Mouse (Mus musculus): Measurements from ENCODE around the gene Aars2.

Gene Aars2

GRCm38 (mm10) chr17:45506700-45507189 lies at the start of gene Aars2:
TSS of gene Aars2 (plus strand) at chr17:45506841.
- peak; percentile 95 for DNase-seq (ENCODE audit: low spot score)

DNA sequence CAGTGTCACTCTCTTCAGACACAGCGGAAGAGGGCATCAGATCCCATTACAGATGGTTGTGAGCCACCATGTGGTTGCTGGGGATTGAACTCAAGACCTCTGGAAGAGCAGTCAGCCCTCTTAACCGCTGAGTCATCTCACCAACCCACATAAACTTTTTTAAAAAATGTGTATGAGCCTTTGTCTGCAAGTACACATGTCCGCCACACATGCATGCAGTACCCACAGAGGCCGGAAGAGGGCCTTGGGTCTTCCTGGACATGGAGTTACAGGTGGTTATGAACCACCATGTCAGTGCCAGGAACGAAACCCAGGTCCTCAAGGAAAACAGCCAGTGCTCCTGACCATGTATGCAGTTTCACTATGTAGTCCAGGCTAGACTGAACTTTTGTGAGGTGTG lies 49.2 kb upstream of the Aars2 start:
- DNase-seq (ENCODE audit: low spot score), result no peak

DNA sequence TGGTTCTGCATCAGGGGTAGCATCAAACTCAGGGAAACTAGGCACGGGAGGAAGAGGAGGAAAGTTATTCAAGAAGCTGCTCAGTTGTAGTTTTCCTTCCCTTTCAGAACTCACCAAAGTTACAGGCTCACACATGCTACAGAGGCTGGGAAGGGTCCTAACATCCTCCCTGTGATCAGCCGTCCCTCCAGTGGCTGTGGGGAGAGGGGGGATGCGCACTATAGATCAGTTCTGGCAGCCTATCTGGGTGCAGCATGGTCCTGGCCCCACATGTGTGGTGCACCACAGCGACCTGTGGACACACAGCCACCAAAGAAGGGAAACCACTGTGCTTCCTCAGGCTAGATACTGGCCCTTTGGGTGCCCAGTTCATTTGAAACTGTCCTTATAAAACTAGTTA lies 48.1 kb upstream of the Aars2 start:
- DNase-seq (ENCODE audit: low spot score), result no peak

GRCm38 (mm10) chr17:45459062-45459461 lies 47.6 kb upstream of the Aars2 start:
- no peak for DNase-seq (ENCODE audit: low spot score)

- DNase-seq (ENCODE audit: low spot score), result no peak
Measured at GRCm38 (mm10) chr17:45462506-45462905, 44.1 kb upstream of the Aars2 start.

DNA sequence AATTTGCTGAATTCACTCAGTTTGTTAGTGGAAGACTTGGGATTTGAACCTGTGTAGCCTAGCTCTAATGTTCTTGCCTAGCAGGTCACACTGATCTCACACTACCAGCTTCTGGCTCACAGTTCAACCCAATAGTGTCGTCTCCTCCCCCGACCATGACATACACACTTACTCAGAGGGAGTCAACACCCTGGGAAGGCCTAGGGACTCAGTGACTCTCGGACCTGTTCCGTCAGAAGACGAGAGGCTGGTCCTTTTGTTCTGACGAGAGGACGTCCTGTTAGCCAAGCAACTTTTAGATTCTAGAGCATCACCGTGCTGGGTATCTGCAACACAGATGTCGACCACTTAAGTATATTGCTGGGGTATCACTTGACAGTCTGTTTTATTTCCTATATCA lies 42.4 kb upstream of the Aars2 start:
- DNase-seq (ENCODE audit: low spot score), result no peak

DNA sequence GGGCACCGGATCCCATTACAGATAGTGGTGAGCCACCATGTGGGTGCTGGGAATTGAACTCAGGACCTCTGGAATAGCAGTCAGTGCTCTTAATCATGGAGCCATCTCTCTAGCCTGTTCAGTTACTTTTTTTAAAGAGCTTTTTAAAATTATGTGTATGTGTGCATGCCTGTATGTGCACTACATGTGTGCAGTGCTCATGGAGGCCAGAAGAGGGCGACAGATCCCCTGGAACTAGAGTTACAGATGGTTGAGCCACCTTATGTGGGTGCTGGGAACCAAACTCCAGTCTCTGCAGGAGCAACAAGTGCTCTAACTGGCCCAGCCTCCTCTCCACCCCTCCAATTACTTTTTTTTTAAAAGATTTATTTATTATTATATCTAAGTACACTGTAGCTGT lies 39.9 kb upstream of the Aars2 start:
- no peak for DNase-seq (ENCODE audit: low spot score)

DNA sequence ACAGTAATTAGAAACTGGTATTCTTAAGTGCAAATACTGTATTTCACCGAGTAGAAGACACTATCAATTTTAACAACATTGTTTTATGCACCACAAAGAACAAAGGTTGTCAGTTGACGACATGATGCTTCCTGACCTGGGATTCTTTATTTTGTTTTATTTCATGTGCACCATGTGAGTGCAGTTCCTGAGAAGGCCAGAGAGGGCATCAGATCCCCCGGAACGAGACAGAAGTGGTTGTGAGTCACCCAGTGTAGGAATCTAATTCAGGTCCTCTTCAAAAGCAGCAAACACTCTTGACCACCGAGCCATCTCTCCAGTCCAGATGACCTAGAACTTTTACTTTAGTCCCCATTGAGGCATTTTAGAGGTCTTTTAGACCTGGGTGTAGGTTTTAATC lies 38.3 kb upstream of the Aars2 start:
- no peak for DNase-seq (ENCODE audit: low spot score)

DNA sequence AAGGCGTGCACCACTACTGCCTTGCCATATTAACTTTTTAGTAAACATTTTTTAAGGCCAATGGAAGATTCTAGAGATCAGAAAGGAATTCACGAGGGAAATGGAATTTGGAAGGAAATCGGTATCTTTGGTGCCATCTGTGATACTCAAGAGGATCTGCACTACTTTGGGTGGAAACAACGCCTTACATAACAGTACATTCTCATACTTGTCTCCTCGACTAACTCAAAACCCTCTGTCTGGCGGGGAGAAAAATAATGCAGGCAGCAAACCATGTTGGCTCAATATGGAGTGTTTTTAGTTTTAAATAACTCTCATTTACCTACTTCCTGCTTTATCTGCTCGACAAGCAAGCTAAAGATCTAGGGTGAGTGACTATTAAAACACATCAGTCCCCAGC lies 35.9 kb upstream of the Aars2 start:
- DNase-seq (ENCODE audit: low spot score), result no peak

DNA sequence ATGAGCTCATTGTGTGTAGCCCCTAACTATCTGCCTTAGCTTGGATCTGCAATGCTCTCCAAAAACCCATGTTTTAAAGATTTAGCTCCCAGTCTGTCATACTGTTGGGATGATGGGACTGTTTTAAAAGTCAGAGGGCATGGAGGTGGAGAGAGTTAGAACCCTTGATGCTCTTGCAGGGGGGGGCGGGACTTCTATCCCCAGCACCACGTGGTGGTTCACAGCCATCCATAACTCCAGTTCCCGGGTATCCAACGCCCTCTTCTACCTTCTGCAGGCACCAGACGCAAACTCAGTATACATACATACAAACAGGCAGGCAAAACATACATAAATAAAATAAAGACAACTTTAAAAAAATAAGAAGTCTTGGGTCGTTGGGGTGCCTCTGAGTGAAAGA lies 33.0 kb upstream of the Aars2 start:
- no peak for DNase-seq (ENCODE audit: low spot score)

DNA sequence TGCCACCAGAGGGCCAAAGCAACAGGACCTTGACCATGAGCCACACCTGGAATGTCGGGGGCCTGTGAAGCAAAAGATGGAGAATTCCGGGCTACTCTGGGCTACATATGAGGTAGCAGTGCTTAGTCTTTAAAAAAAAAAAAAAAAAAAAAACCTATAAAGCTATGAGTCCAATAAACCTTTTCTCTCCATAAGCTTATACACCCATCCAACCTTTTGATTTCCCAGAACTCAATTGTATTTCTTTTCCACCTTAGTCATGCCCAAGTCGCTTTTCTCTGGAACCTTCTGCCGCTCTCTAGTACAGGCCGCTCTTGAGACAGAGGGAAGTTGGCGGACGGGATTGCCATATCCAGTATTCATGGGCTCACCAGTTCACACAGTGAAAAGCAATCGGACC lies 32.5 kb upstream of the Aars2 start:
- DNase-seq (ENCODE audit: low spot score), result no peak

DNA sequence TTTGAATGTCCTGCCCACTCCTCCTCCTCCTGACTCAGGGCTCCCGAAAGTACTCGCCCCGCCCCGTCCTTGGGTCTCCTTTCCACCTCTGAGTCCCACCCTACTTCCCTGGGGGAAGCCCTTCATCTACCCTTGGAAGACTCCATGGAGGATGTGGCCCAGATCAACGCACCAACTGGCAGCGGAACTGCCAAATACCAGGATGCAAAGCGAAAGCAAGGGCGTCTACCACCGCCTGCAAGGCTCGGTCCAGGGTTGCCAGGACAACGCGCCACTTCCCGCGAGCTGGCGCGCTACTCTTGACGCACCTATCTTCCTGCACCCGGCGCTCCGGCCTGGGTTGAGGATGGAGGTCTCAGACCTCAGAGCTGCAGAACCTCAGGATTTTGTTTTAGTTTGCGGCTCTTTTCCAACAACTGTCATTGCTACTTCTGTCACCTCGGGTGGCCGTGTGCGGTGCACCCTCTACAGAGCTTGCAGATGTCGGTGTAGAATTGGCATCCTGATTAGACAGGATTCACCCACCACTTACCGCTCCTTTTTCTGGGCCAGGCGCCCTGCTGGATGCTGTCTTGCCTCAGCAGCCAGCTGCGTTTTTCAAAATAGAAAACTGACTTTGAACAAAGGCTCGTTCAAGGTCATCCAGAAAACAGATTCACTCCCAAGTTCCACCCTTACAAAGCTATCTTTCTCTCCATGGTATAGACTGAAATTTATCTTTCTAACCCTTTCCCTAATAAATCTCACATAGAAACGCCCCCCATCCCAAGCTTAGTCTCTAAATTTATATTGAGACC lies 31.8 kb upstream of the Aars2 start, which contains the start of gene Spats1:
Gene Spats1 (minus strand): TSS at position 747 of the 797 bp plus-strand sequence.
- peak; percentile 3 for DNase-seq (ENCODE audit: low spot score)

- peak; percentile 66 for DNase-seq (ENCODE audit: low spot score)
Measured at GRCm38 (mm10) chr17:45478234-45478825, 28.3 kb upstream of the Aars2 start.

- DNase-seq (ENCODE audit: low spot score), result no peak
Measured at GRCm38 (mm10) chr17:45480429-45480828, 26.2 kb upstream of the Aars2 start.

DNA sequence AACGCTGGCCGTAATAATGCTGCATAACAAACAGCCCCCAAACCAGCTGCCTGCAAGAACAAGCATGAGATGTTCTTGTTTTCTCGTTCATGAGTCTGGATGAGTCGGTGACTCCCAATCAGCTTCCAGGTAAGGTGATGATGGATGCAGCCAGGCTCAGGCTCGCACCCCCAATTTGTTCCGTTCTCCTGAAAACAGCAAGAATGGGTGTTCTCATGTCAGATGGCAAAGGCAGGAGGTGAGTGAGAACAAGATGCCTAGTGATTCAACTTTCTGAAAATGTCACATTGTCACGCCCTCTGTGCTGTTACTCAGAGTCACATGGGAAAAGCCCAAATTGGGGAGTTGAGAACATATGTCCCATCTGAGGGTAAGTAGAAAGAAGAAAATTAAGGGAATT lies 21.1 kb upstream of the Aars2 start:
- DNase-seq (ENCODE audit: low spot score), result no peak

- no peak for DNase-seq (ENCODE audit: low spot score)
Measured at GRCm38 (mm10) chr17:45487216-45487615, 19.4 kb upstream of the Aars2 start.

DNA sequence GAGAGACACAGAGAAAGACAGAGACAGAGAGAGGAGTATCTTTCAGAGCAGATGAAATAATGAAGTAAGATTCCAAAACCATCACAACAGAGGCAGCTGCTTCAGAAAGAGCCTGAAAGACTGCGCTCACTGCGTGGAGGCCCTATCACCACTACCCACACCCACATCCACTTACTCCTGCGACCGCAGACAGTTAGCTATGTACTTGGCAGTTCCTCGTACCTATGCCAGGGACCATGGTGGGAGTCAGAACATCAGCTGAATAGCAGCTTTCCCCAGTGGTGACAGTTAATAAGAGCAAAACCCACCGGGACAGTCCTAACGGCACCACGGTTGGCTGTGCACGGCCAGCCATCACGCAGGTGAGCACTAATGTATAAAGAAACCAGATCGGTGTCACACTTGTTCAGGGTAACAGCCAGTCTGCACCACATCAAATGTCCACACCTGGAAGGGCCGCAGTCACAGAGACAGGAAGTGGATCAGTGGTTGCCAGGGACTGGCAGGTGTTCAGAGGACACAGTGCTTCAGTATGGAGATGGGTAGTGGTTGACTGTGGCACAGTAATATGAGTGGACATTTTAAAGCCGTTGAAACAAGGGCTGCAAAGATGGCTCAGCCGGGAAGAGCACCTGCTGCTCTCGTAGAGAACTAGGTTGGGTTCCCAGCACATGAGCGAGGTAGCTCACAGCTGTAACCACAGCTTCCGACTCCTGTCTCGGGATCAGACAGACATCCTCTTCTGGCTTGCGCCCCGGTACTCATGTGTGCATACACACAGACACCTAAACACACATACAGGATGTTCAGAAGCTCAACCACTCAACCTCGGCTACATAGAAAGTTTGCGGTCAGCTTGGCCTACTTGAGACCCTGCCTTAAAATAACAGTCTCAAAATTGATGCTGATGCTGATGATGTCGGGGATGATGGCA lies 18.1 kb upstream of the Aars2 start:
- DNase-seq (ENCODE audit: low spot score), result no peak

DNA sequence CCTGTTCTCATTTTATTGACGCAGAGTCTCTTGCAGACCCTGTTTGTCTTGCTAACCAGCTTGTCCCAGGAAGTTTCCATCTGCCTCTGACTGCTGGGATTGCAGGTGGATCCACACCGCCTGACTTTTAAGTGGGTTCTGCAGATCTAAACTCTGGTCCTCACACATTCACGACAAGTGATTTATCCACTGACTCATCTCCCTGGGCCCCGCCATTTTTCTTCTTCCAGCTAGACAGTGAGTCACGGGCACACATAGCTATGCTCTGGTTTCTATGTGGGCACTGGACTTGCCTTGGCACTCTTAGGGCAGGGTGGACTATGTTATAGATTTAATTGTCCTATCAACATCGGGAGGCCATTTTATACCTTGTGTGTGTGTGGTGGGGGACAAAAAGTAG lies 16.9 kb upstream of the Aars2 start:
- DNase-seq (ENCODE audit: low spot score), result no peak

GRCm38 (mm10) chr17:45490532-45491154 lies 16.0 kb upstream of the Aars2 start:
- no peak for DNase-seq (ENCODE audit: low spot score)

DNA sequence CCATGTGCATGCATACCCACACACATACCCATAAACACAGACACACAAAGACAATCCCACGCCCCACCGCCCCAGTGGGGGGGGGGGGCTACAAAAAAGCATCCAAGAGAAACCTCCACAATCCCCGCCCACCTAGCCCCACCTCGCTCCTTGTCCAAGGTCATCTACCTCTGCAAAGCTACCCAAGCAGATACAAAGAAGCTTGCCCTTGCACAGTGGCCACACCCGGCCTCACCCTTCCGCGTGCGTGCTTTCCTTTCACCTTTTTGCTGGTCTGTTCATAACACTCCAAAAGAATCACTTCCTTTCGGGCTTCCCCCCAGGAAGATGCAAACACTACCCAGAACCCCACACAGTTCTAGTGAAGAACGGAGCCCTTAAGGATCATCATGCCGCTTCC lies 11.2 kb upstream of the Aars2 start:
- DNase-seq (ENCODE audit: low spot score), result no peak

DNA sequence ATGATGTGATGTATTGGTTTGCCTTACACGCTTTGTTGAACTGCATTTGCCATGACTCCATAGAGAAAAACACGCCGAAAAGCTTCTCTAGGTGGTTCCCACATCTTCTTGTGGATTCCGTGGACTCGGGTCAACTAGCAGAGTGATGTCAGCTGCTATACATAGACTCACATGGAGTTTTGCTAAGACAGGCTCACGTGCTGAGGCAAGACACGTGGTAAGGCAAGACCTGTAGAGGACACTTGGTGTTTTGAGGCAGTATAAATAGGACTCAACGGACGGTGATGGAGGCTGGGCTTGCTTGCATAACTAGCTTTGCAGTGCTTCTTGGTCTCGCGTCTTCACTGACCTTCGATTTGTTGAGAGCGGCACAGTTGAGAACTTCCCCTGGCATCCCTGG lies 8.2 kb upstream of the Aars2 start:
- no peak for DNase-seq (ENCODE audit: low spot score)

DNA sequence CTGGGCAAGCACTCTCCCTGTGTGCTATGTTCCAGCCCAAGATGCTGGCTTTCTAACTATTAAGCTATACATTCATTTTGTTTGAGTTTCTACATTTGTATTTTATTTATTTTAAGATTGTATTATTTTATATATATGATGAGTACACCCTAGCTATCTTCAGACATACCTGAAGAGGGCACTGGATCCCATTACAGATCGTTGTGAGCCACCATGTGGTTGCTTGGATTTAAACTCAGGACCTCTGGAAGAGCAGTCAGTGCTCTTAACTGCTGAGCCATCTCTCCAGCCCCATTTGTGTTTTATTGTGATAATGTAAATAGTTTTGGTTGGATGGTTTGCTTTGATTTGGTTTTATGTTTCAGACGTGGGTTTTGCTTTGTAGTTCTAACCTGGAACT lies 7.1 kb upstream of the Aars2 start:
- DNase-seq (ENCODE audit: low spot score), result no peak
